Mouse (Mus musculus) gastrocnemius, adult 2 months (tissue): ENCODE measurements around the gene Galnt9. TPM values are rescaled to one million over a fixed set of nuclear protein-coding genes. Genes with fewer than 3 reads are reported as not detected.

Experiments used
- DNase-seq: peaks from one replicate; pipeline ENCODE4 v3.0.0; 2022
- H3K27ac ChIP-seq: fragments of 200-600 bp; 2 replicates; pipeline ENCODE4 v1.8.1; 2022; ENCODE audit warnings: mild to moderate bottlenecking
- H3K4me3 ChIP-seq: fragments of 200-600 bp; 2 replicates; pipeline ENCODE4 v1.8.1; 2022; ENCODE audit warnings: mild to moderate bottlenecking, moderate library complexity
- CTCF ChIP-seq: fragments of 200-600 bp; IDR thresholded peaks from 2 replicates; pipeline ENCODE4 v1.8.1; 2022; ENCODE audit warnings: antibody characterized with exemption, mild to moderate bottlenecking, moderate library complexity
- intact Hi-C: fragments of 180-260 bp; cut with DNase I; formaldehyde crosslinking; loops from one replicate; pipeline ENCODE4 v1.15.1; 2025
- total RNA-seq, 2 experiments: library from RNA; stranded (reverse); gene quantifications; 2 replicates each; pipeline ENCODE4 v1.2.3; 2021

Galnt9 gene
- total RNA-seq, 2 experiments from 2014 or later: not detected

DNA sequence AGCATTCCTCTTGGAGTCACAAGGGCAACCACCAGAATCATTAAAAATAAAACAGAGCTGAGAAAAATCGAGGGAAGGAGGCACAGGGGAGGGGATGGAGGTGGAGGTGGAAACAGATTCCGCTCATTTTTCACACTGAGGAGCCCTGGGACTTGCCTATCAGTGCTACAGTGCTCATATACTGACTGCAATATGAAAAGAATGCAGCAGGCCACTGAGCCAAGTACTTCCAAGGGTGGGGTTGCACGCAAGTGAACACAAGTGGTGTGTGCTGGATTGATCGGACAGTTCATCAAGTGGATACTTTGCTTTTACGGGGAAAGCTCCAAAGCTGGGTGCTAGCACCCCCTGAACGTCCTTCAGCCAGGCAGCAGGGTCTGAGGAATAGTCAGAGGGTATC lies 30.7 kb downstream of the Galnt9 start:
- H3K4me3 ChIP-seq: no peak overlapping the region
- TF ChIP-seq CTCF: no peak
- intact Hi-C loops: no loop called here
- DNase-seq: no peak
- no peak overlapping the region for H3K27ac ChIP-seq

DNA sequence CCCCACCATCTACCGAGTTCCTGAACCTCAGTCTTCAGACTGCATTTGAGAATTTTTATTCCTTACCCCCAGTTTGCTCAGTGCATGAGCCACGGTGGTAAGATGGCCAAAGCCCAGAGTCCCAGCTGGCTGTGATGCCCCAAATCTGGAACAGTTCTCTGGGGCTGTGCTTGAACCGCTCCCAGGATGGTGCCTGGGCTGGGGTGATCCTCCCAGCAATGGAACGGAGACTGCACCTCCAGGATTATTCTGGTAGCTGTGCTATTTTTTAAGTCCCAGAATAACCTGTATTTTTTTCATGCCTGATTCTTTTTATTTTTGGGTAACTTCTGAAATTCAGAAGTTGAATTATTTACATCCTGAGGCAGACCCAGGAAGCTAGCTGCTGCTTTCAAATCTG lies 35.1 kb downstream of the Galnt9 start:
- Histone ChIP-seq H3K27ac (no peak overlapping the region), H3K4me3 (no peak overlapping the region)
- TF ChIP-seq CTCF: no peak
- no peak for DNase-seq
- intact Hi-C loops: no loop called here

- Histone ChIP-seq H3K27ac (no peak overlapping the region), H3K4me3 (no peak overlapping the region)
- DNase-seq: no peak
- no peak for TF ChIP-seq CTCF
- intact Hi-C loops: no loop called here
Observed at GRCm38 (mm10) chr5:110580569-110581239, 36.5 kb downstream of the Galnt9 start.

DNA sequence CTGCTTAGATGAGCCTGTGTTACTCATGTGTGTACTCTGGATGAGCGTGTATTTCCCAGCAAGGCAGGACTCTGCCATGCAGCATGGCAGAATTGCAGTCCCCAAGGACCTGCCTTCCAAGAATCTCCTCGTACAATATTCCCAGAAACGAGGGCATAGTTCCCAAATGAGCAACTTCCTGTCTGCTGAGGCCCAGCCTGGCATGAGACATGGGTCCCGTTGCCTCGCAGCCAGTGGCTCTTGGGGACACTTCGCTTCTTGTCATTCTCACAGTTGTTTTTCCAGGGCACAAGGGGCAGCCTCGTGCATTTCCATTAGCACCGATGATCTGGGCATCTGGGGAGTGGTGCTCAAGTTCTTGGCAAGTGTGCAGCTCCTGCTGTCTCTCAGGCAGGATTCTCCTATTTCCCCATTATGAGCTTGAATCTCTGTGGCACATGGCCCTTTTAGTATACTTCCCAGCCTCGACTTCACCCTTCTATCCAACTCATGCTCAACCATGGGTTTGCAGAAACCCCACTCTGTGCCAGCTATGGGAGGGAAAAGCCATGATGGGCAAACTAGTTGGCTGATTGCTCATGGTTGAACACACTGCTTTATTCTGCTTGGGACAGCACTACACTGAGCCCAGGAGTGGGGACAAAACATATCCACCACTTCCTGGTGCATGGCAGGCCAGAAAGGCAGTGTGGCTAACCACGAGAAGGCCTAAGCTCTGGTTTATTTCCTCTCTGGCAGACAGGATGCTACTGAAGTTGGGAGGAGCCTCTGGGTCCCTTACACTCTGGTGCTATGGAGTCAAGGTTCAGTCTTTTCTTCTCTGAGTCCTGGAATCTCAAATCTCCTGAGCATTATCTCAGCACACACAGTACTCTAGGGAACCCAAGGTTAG lies 38.7 kb downstream of the Galnt9 start:
- intact Hi-C loops: no loop called here
- H3K4me3 ChIP-seq: no peak overlapping the region
- no peak overlapping the region for H3K27ac ChIP-seq
- no peak for TF ChIP-seq CTCF
- no peak for DNase-seq

DNA sequence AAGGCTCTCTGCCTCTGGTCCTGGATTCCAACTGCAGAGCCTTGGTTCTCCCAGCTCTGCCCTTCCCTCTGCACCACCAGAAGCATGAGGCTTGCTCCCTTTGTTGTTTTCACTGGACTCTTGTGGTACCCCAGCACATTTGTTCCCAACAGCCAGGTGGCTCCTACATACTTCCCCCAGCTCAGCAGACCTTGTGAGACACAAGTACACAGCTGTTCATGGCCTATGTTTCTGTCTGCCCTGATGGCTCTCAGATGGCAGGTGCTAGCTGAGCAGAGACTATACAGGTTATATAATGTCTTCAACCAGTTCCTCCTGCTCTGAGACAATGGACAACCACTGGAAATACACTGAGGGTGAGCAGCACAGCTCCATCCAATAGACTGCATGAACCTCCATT lies 43.3 kb downstream of the Galnt9 start:
- no peak for TF ChIP-seq CTCF
- no peak overlapping the region for H3K27ac ChIP-seq
- intact Hi-C loops: no loop called here
- DNase-seq: no peak
- H3K4me3 ChIP-seq: no peak overlapping the region

DNA sequence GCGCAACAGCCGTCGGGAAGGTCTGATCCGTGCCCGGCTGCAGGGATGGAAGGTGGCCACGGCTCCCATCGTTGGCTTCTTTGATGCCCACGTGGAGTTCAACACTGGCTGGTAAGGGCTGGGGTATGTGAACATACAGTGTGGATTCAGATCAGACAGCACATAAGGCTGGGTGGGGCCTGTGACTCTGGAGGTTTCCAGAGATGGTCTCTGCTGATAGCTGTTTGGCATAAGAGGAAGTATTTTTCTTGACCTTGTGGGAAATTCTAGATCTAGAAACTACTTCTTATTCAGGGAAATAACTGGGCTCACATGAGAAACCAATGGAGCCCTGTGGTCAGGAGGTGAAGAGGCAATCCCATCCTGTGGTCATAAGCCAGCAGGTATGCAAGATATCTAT lies 45.7 kb downstream of the Galnt9 start:
- intact Hi-C loops: no loop called here
- no peak for DNase-seq
- Histone ChIP-seq H3K4me3 (no peak overlapping the region), H3K27ac (no peak overlapping the region)
- TF ChIP-seq CTCF: no peak

DNA sequence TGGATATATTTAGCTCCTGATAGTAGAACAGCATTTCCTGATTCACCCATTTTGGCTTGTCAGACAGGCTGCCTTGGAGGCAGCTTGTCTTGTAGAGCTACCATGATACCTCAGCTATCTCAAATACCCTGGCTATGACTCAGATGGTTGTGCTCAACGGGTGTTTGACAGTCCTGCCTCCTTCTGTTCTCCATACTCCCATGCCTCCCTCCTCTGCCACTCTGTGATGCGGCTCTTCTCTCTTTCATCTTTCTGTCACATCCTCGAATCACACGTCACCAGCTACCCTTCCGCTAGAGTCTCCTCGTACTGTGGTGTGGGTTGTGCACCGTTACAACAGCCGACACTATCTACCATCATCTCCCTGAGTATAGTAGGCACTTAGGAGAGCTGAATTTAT lies 50.3 kb downstream of the Galnt9 start:
- intact Hi-C loops: no loop called here
- H3K4me3 ChIP-seq: no peak overlapping the region
- no peak for TF ChIP-seq CTCF
- H3K27ac ChIP-seq: no peak overlapping the region
- no peak for DNase-seq

DNA sequence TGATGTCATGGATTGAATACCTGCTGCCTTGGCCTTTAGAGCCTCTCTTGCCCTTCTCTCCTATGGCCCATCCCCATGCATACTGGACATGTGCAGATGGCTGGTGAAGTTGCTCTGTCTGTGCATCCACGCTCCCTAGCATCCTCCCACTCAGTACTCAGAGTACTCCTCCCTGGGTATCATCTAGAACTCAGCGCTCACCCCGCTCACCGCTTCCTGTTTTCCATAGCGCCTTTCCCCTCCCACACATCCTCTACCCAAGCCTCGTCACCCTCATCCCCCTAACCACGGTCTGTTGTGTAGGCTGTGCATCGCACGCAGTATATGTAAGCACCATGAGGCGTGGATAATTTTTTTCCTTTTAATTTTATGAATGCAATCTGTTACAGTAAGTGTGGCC lies 51.2 kb downstream of the Galnt9 start:
- DNase-seq: no peak
- intact Hi-C loops: no loop called here
- no peak overlapping the region for H3K27ac ChIP-seq
- H3K4me3 ChIP-seq: no peak overlapping the region
- TF ChIP-seq CTCF: no peak

DNA sequence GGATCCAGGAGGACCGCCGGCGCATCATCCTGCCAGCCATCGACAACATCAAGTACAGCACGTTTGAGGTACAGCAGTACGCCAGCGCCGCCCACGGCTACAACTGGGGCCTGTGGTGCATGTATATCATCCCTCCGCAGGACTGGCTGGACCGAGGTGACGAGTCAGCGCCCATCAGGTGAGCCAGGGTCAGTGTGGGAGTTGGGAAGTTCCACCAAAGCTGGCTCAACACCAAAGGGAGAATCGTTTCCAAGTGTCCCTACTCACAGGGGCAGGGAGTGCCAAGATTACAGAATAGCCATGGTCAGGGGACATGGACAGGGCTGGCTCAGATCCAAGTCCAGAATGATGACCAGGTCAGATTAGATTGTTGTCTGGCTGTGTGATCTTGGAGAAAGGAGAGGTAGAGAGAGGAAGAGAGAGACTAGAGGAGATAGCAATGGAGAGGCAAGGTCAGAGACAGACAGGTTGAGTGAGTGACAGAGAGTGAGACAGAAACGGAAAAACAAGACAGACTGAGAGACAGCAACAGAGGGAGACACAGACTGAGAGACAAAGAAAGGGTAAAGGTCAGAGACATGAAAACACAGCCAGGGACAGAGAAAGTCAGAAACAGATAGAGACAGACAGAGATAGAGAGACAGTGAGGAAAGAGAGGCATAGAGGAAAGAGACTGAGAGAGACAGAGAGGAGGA lies 52.1 kb downstream of the Galnt9 start:
- TF ChIP-seq CTCF: no peak
- Histone ChIP-seq H3K4me3 (no peak overlapping the region), H3K27ac (no peak overlapping the region)
- DNase-seq: no peak
- intact Hi-C loops: no loop called here

- no peak for DNase-seq
- Histone ChIP-seq H3K4me3 (no peak overlapping the region), H3K27ac (no peak overlapping the region)
- intact Hi-C loops: no loop called here
- no peak for TF ChIP-seq CTCF
Observed at GRCm38 (mm10) chr5:110597502-110597901, 53.3 kb downstream of the Galnt9 start.

DNA sequence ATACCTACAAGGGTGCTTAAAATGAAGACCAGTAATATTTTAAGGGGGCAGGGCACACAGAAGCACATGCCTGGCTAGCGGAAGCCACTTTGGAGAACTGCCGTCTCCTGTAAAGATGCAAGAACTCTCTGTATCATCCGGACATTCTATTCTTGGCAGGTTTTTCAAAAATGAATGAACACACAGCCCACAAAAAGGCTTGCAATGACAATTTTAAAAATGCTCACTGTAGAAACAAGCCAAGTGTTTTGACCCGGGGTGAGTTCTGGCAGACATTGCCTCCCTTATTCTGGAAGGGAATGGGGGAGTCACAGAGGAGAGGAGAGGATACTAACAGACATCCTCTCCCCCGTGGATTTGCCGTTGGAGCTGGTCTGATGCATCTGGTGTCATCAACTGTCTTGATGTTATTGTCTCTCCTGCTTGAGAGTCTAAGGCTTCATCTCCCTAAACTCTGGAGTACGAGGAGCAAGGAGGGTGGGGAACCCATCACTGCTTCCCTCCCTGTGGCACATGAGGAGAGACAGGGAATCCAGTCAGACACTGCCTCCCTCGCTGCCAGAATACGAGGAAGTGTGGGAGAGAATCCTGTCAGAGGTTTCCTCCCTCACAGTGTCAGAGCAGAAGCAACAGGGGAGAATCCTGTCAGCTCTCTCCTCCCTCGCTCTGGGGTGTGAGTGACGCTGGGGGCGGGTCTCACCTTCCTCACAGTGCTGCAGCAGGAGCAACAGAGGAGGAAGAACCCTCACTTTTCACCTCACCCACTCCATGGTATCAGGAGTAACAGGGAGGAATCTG lies 54.3 kb downstream of the Galnt9 start:
- no peak overlapping the region for H3K27ac ChIP-seq
- no peak overlapping the region for H3K4me3 ChIP-seq
- TF ChIP-seq CTCF: no peak
- DNase-seq: no peak
- intact Hi-C loops: no loop called here

DNA sequence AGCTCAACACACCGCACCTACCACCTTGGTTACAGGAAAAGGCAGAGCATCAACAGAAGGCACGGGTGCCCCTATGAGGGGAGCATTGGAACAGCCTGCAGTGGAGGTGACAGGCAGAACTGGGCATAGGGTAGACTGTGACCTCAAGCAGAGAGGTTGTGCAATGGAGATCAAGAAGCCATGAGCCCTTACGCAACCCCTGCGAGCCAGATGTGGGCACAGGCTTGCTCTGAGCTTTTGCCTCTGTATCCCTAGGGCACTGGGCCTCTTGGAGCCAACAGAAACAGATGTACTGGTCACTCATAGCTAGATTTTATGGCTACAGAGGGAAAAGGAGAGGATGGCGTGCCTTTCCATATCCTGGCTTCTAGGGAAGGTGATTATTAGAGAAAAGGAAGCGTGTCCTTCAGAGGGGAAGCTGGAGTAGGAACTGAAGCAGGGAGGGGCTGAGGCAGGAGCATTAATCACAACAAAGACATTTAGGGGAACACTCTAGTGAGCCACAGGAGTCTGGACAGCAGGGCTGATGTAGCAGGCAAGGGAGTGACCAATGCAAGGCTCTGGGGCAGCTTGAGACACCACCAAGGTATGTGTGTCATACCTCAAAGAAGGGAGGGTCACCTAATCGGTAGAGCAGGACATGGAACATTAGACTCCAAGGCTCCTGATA lies 59.0 kb downstream of the Galnt9 start:
- Histone ChIP-seq H3K4me3 (no peak overlapping the region), H3K27ac (no peak overlapping the region)
- TF ChIP-seq CTCF: no peak
- intact Hi-C loops: no loop called here
- DNase-seq: no peak
